Mouse (Mus musculus): ENCODE results near the gene Arglu1. TPM values are rescaled to one million over a fixed set of nuclear protein-coding genes. Genes with fewer than 3 reads are reported as not detected.

Arglu1 gene
- total RNA-seq, 2 experiments from 2014 or later = 96.8 to 108 TPM

DNA sequence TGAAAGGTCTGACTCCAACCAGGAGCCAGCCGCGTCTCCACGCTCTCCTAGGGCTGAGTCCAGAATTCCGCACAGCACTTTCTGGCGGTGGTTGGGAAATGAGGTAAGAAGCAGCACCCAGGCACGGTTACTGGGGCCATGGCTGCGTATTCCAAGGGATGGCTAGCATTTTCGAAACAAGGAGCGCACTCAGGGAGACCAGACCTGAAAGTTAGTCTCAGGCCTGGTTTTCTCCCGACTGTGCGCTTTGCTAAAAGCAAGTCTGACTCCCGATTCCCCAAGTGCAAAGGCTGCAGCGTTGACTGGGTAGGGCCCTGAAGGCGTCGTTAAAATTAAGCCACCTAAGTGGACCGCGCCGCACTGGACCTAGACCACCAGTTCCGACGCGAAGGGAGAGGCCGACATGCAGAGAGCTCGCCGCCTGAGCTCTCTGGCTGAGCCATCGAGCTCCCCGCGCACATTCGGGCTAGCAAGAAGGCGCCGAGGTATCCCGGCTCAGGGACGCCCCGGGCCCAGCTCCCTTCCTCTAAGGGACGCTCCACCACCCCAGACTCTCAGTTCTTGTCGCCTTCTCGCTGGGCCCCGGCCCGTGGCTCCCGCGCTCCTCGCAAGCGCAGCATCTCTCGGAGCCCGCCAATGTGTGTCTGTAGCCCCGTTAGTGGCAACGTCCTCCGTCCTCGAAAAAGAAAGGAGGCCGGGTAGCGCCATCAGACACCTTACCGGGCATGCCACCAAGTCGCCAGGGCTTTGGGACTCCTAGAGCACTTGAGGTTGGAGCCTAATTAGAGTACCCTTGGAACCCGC, 30.6 kb downstream of the Arglu1 start:
- peak in 1 of 2 experiments; percentile 33 for DNase-seq (ENCODE audit: low spot score in 2 of 2)

DNA sequence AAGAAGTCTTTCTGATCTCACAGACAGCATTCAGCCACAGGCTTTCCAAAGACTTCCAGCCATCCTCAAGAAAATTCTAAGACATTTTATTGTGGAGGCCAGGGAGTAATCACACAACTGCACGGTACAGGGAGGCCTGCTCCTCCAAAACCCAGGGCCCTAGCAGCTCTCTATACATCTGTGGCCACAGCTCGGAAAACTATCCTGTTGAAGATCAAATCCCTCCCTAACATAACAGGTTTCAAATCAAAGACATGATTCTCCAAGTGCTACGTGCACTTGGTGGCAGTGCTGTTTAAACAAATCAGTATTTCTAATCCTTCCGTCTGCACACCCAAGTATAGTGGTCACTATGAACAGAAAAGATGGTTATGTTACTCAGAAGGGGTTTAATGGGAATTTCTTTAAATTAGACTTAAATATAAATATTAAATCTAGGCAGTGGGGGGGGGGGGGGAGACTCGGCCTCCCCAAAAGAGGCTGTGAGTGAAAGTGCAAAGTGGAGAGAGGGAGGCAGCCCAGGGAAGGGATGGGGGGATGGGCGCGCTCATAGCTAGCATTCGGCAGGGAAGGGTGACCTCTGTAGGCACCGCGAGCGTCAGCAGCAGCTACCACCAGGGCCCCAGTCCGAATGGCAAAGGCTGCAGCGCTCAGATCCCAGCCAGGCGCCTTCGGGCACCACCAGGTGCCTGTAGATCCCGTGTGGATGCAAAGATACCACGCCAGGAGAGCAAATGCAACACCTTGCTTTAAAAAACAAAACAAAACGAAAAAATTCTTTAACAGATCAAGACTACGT, 31.7 kb downstream of the Arglu1 start:
- peak; percentile 82 to 88 for DNase-seq (ENCODE audit: low spot score in 2 of 2)

DNA sequence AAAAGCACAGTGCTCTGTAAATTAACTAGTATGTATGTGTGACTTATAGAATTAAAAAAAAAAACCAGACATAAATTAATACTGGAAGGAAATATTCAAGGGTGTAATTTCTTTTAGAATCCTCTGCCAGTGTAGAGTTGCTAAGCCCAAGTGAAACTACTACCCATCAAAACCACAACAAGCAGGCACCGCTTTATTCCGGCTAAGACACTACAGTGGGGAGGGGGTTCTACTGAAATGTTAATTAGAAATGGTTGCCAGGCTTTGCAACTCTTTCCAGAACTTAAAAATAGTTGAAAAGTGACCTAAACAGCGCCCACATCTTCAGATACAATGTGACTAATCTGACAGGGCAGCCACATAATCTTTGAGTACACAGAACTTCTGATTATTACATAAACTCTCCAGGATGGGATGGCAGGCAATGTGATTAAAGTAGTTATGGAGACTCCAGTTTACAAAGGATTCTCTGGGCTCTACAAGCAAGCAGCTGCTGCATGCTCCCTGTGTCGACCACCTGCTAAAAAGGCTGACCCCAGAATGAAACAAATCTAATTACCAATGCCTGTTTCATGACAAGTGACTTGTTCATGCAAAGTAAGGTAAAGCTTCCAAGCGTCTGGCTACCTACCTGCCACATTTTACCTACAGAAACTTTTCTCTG, 32.5 kb downstream of the Arglu1 start:
- DNase-seq (ENCODE audit: low spot score in 2 of 2) = no peak

DNA sequence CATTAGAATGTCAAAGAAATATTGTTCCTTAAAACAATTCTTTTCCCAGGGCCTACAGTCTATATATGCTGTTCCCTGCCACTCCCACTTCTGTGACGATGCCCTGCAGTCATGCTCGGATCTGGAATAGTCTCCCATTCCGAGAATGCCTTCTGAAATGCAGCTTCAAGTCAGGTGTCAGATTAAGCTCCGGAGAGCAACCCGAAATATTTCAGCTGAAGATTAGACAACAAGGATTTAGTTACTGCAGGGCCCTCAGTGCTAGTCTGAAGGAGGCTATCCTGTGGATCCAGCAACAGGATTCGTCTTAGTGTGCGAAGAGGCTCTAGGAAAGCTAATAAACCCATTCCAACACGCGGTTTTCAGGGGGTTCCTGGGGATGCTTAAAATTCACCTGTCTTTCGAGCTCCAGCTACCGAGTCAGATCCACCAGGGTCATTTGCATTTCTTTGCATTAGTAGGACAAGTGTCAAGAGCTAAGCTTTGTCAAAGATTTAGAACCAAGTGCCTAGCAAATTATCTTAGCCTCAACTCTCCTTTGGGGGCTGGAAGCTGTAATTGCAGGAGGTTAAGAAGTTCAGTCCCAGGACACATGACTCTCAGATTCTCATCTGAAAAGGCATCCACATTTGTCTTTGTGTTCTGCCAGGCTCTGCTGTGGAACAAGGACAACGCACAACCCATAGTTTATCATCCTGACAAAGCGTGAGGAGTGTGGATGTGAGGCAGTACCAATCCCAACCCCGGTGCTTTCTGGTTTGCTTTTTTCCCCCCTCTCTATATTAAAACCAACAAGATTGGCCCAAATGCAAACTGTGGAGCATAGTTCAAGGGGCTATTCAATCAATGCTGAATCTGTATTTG, 33.5 kb downstream of the Arglu1 start:
- no peak for DNase-seq (ENCODE audit: low spot score in 2 of 2)

DNA sequence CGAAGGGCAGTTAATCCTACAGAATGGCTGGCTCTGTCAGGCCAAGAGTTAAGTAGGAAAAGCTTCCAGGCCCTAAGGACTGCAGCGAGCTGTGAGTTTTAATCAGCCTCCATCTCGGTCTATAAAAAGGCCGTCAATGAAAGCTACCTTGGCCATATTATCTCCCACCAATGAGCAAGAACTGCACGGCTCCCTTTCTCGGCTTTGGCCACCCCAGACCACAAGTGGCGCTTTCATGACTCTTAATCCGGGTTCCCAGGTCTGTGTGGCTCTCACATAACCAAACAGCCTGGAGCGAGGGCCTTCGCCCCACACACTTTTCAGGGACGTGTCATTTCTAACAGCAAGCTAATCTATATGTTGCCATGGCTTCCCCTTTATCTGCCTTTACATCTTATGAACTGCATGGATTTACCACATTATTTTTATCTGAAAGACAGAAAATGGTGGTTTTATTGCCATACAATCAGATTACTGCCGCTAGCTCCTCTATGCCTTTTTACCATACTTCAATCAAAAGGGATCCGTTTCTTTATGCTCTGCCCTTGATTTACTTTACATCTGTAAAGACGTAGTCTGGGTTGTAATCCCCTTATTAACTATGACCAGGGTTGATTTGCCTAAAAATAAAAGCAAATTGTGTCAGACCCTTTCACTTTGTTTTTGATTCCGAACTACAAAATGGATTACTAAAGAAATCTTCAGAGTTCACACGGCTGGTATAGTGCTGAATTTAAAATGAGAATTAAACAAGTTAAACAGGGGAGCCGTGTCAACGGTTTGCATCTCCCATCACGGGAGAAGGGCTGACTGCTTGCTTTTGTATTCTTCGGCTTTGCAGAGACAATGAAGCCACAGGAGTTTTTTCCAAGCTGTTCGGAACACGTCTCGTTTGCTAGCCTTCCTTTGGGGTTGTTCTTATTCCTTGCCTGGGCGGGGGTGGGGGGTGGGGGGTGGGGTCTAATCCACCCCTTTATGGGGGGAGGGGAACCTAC, 34.7 kb downstream of the Arglu1 start:
- DNase-seq (ENCODE audit: low spot score in 2 of 2) = no peak

DNA sequence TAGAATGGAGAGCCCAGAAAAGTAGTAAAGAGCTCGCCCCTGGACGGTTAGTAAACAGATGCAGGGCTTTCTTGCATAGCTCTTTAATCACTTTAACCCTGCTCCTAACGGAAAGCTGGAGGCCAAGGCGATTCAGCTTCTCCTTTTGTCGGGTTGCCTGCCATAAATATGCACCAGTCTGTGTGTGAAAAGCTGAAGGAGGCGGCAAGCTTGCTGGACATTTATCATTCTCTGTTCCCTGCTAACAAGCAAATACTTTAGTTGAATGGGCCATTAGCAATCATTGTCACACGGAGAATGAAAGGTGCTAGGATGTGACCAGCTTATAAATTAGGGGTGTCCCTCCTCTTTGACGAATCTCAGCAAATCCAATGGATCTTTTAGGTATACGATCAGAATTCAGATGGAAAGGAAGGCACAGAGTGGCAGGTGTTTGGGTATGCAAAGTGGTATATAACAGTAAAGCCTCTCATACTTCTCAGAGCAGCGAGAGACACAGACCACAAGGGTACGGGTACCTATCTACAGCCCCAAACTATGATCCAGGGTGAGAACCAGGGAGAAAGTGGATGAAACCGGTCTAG, 36.3 kb downstream of the Arglu1 start:
- DNase-seq (ENCODE audit: low spot score in 2 of 2) = no peak

DNA sequence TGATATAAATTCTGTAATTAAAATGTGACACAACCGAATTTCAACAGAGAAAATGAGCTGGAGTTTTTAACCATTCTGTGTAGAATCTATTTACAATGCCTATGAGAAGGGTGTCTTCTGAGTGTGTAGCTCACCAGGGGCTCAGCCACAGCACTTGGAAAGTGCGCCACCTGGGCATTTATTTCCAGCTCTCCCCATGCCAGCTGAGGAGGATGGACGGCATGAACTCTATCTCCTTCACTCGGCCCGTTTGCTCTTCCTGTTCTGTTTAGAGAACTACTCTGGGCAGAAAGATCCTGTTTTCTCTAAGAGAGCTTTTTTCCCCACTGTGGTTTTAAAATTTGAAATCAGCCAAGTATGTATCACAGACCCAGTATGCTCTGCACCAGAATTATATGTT, 37.0 kb downstream of the Arglu1 start:
- DNase-seq (ENCODE audit: low spot score in 2 of 2) = no peak

DNA sequence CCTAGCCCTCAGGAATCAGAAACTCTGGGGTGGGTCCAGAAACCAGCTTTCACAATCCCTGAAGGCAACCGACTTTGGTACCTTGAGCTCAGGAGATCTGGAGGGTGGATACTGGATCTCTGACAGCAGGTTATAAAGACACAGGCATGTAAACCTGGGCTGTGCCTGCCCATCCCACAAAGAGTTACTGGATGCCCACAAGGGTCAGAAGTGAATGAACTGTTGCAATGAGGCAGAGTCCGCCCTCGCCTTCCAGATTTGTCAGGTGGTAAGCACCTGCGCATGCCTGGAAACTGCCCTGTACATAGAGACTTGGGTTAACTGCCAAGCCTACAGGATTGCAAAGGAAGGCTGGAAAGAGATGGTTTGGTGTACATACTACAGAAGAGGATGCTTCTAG, 37.9 kb downstream of the Arglu1 start:
- no peak for DNase-seq (ENCODE audit: low spot score in 2 of 2)

DNA sequence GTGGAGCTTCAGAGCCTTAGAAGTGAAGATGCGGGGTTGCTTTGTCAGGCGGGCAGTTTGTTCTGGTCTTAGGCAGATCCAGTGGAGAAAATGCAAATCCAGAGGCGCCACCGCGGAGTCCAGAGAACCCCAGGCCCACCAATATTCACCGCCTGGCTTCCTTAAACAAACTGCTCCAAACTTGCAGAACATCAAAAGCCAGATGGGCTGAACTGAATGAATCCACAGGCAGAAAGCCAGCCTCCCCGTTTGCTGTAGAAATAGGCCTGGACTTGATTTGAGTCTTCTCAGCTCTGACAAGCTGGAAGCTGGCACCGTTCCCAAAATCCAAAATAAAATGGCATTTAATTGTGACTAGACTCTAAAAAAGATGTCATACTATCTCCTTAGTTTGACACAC, 40.4 kb downstream of the Arglu1 start:
- peak; percentile 69 to 89 for DNase-seq (ENCODE audit: low spot score in 2 of 2)

DNA sequence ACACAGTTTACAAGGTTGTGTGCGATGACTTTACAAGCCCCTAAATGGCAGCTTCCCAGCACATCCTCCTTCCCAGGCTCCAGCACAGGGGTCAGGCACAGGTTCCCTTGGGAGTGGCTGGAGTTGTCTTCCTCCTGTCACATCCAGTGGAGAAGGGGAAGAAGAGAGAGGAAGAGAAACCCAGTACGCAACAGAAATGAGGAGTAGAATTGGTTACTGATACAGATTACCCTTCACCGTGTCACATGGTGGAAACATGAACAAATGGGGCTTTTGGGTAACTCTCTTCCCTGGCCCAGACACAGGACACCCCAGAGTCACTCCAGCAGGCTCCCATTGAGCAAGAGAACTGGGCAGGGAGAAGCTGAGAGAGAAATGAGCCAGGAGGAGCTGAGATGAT, 40.8 kb downstream of the Arglu1 start:
- no peak for DNase-seq (ENCODE audit: low spot score in 2 of 2)

DNA sequence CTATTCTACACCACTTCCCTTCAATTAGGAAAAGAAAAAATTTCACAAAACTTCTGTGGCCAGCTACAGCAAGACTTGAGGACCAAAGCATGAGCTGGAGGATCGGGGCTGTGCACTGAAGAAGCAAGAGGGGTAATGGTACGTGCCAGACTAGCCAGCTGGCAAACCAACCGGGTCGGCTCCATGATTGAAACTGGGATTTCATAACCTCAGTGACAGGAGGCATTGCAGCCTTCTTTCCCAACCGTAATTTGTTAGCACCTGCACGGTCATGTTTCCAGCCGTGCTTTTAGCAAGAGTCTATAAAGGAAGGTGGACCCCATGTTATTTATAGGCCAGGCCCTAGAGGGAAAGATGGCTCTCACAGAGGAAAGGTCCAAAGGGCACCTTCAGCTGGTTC, 41.6 kb downstream of the Arglu1 start:
- no peak for DNase-seq (ENCODE audit: low spot score in 2 of 2)

DNA sequence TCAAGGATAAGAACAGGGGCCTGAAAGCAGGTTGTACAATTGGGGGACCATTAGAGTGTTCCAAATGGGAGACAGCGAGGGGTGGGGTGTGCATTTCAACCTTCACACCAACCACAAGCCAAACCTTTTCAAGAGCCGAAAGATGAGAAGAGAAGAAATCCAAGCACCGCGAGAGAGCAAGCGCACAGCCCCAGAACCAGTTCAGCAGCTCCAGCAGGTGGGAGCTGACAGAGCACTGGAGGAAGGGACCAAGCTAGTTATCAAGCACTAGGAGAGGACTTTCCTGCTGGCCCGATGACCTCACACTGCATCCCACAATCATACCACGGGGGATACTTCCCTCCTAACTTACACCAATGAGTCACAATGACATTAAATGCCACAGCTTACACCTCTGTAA, 42.5 kb downstream of the Arglu1 start:
- no peak for DNase-seq (ENCODE audit: low spot score in 2 of 2)

DNA sequence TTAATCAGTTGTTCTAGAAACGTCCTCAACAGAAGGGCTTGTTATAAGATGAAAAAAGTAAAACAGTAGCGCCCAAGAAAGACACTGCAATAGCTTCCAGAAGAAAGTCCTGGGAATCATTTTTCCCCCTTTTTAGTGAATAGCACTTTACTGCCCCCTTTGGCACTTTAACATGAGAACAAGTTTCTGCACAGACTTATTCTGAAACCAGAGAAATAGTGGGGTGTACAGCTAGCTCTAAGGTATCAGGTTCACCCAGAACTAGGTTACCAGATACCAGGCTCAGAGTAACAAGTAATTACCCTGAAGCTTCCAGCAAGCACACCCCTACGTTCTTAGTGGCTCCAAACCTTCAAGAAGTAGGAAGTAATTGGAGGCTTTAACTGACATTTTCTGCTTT, 43.0 kb downstream of the Arglu1 start:
- no peak for DNase-seq (ENCODE audit: low spot score in 2 of 2)

DNA sequence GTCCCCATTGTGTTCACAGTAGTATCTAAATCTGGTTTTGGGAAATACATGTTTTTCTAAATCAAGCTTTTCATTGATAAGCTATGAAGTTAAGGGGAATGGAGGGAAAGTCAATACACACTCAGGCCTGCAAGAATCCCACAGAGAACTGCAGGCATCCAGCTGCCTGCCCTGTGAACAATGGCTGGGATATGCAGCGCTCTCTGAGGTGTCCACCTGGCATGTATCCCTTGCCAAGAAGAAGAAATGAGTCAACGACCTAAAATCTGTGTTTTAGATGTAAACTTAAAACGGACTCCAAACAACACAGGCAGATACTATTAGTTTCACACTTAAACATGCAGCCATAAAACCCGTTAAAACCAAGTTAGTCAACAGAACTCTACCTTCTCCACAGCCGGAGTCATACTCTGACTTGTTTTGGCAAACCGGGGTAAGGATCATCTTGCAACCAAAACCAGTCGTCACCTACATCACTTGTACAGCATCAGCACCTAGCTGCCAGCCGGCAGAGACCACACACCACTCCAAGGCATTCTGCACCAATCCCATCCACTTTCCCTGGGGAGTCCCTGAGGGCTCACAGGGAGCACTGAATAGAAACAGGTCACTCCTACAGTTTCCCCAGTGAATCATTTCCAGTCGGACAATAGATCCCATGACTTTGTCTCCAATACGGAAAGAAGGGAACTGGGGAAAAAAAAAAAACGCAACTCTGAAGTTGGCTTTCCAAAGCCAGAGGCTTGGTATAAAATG, 46.0 kb downstream of the Arglu1 start:
- DNase-seq (ENCODE audit: low spot score in 2 of 2) = no peak

DNA sequence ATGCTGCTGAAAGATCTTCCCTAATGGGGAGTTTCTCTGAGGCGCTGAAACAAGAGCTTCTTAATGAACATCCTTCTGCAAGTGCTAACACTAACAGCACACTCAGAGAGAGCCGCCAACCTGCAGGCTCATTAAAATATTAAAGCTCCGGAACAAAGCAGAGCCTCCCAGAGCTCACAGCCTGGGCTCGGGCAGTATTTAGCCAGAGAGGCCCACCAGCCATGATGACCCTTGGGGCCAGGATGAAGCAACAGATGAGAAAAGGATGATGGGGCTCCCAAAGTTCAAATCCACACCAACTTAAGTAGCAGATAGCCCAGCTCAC, 50.1 kb downstream of the Arglu1 start:
- DNase-seq (ENCODE audit: low spot score in 2 of 2) = no peak

DNA sequence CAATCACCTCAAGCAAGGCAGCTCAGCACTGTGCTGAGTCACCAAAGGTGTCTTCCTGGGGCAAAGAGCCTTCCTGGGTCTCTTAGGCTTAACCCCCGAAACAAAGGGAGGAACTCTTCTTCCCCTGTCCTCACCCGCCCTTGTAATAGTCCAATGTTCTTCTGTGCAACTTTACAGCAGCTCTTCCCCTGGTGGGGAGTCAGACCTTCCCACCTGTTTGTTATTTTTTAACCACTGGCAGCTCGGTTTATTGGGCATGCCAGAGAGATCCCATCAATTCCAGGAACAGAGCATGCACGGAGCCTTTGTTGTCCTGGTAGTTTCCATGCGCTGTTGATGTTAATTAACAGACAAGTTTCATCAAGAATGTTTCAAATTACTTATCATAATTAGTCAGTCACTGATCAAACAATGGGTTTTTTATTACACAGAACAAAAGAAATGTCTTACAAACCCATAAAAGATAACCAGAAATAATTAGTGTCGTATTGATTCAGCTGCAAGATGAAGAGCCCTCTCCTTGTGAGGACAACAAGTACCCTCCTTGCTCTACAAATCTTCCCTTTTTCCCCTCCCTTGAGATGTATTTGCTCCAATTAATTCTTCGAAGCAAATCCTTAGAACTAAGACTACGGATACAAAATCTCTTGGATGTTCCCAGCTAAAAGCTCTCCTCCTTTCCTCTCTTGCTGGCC, 50.6 kb downstream of the Arglu1 start:
- DNase-seq (ENCODE audit: low spot score in 2 of 2) = no peak

DNA sequence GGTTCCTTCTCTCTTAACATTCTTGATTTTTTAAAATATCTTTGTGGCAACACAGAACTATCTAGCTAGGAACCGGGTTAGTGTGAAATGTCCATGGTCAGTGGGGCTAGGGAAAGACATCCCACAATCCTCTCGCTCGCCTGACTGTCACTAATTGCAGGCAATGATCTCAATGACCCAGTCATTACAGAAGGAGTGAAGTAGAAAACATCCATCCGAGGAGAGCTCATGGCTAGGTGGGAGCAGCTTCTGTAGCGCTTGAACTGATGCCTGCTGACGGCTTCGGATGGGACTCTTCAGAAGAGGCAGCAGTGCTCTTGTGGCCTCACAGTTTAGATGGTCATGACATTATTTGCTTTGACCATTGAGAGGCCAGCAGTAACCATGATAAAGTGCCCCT, 58.9 kb downstream of the Arglu1 start:
- no peak for DNase-seq (ENCODE audit: low spot score in 2 of 2)

DNA sequence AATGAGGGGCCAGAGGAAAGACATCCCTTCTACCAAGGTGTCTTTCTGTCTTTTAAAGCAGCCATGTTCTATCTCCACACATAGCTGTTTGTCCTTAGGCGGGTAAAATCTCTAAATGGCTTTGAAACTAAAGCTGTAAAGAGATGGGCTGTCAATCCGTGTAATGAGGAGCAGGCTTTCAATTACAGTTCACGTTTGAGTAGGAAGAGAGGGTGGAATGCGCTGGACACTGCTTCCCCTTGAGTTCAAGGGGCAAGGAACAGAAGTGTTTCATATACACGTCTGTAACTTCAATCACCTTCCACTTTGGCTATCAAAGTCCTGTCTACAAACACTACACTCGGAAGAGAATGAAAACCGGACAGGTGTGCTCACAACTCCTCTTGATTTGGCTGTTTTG, 66.3 kb downstream of the Arglu1 start:
- DNase-seq (ENCODE audit: low spot score in 2 of 2) = no peak

All from layer of hippocampus, postnatal 14 days (tissue).